Mouse (Mus musculus) bone marrow, adult 2 months (tissue): ENCODE results near the gene Ccdc181.

Experiments
- CTCF ChIP-seq: fragments of 200-500 bp; IDR thresholded peaks from 2 replicates; pipeline ENCODE4 v1.5.1; 2011; ENCODE audit warnings: low read length, control low read depth; ENCODE audit not compliant: control insufficient read depth, insufficient read depth
- POLR2A ChIP-seq: fragments of 200-500 bp; IDR thresholded peaks from 2 replicates; pipeline ENCODE4 v1.6.1; 2011; ENCODE audit warnings: low read depth, mild to moderate bottlenecking, control low read depth, low read length, borderline replicate concordance; ENCODE audit not compliant: control insufficient read depth

DNA sequence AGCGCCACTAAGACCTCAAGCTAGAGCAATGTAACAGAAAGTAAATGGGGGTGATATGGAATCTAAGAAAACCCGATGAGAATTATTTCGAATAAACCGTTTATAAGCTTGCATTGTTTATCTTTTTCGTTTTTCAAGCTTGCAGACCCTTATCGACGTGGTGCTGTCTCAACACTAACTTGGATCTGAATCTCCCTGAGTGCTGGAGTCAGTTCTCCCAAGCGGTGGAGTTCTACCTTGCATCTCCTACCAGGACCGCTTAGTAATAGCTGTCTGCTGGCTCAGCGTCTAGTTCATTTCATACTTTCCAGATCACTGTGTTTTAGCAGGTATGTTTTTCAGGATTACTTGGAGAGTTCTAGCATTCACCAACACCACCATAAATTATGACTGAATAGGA lies 32.5 kb downstream of the Ccdc181 start:
- no peak for TF ChIP-seq CTCF
- TF ChIP-seq POLR2A, result no peak
